Mouse (Mus musculus): ENCODE measurements around the gene Gm281. TPM values are rescaled to one million over a fixed set of nuclear protein-coding genes. Genes with fewer than 3 reads are reported as not detected.

Gm281 gene
- polyA plus RNA-seq, 1 experiment from 2014 or later: not detected

GRCm38 (mm10) chr14:13906461-13906860, 7.8 kb downstream of the Gm281 start:
- 79% methylated on average over 1 of the region's 1 CpGs for WGBS
- Histone ChIP-seq H3K4me1 (replicated peaks; ENCODE audit: control insufficient read depth, insufficient read depth, low read length) (no peaks in the 10 kb centered on the region), H3K27ac (ENCODE audit: low read depth, low read length) (no peak overlapping the region), H3K27me3 (replicated peaks; ENCODE audit: control insufficient read depth, insufficient read depth, low read length) (no peaks in the 10 kb centered on the region), H3K4me3 (ENCODE audit: low read depth, low read length) (no peak overlapping the region), H3K9ac (ENCODE audit: low read depth, low read length) (no peak overlapping the region), H3K9me3 (ENCODE audit: control insufficient read depth, low read length) (no peaks in the 10 kb centered on the region), H3K4me2 (no peak overlapping the region), H3K36me3 (ENCODE audit: control insufficient read depth, insufficient read depth, low read length) (no peaks in the 10 kb centered on the region)
- ATAC-seq (replicated peaks; ENCODE audit: low FRiP score) (no peak), DNase-seq (ENCODE audit: low spot score) (no peak)

DNA sequence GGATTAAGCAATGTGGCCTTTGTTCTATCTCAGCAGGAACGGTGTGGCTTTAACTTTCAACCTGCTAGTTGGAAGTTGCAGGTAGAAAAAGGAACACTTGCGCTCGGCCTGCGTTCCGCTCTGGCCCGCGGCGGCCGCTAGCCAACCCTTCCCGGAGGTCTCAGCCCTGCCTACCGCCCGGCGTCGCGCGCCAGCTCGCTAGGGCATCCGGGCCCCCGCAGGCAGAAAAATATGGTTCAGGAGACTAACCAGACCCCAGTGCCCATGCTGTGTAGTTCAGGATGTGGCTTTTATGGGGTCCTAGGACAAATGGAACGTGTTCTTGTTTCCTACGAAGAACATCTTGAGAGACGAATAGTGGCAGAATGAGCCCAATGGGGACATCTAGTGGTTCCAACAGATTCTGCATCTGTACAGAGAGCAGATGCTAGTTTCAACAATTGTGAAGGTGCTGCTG, 12.6 kb downstream of the Gm281 start:
- Histone ChIP-seq H3K4me2 (peak overlapping the region; percentile 82), H3K27ac (ENCODE audit: low read depth, low read length) (no peak overlapping the region), H3K9me3 (ENCODE audit: control insufficient read depth, low read length) (no peaks in the 10 kb centered on the region), H3K27me3 (replicated peaks; ENCODE audit: control insufficient read depth, insufficient read depth, low read length) (0 out of 2 replicates have a peak, but pooled peaks cover 5% of the 10 kb centered on the region), H3K4me1 (replicated peaks; ENCODE audit: control insufficient read depth, insufficient read depth, low read length) (no peaks in the 10 kb centered on the region), H3K36me3 (ENCODE audit: control insufficient read depth, insufficient read depth, low read length) (no peaks in the 10 kb centered on the region), H3K9ac (ENCODE audit: low read depth, low read length) (peak overlapping the region; percentile 64), H3K4me3 (ENCODE audit: low read depth, low read length) (peak overlapping the region; percentile 51)
- 1% methylated on average over 22 of the region's 22 CpGs for WGBS
- peak; percentile 72 for ATAC-seq (replicated peaks; ENCODE audit: low FRiP score)
- DNase-seq (ENCODE audit: low spot score): peak; percentile 54

DNA sequence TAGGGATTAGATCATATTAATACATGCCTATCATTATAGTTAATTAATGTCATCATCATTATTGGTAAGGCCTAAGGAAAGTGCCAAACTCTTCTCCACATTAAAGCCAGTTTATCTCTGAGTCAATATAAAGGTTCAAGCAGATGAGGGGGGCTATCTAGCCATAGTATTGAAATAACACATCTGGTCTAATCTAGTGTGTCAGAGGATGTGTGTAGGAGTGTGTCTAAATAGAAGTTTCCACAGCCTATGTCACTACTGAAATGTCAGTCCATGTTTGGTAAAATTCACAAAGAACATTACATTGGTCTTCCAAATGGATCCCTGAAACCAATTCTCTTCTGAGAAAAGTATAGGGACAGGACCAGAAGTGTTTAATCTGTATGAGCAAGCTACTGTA, 19.1 kb downstream of the Gm281 start:
- no peaks in the 10 kb centered on the region for H3K4me1 ChIP-seq (replicated peaks; ENCODE audit: control insufficient read depth, insufficient read depth, low read length)
- no peaks in the 10 kb centered on the region for H3K36me3 ChIP-seq (ENCODE audit: control insufficient read depth, insufficient read depth, low read length)
- H3K4me3 ChIP-seq (ENCODE audit: low read depth, low read length): no peak overlapping the region
- H3K9me3 ChIP-seq (ENCODE audit: control insufficient read depth, low read length): no peaks in the 10 kb centered on the region
- DNase-seq (ENCODE audit: low spot score) (no peak), ATAC-seq (replicated peaks; ENCODE audit: low FRiP score) (no peak)
- H3K9ac ChIP-seq (ENCODE audit: low read depth, low read length): no peak overlapping the region
- no peak overlapping the region for H3K4me2 ChIP-seq
- H3K27ac ChIP-seq (ENCODE audit: low read depth, low read length): no peak overlapping the region
- H3K27me3 ChIP-seq (replicated peaks; ENCODE audit: control insufficient read depth, insufficient read depth, low read length): no peaks in the 10 kb centered on the region

DNA sequence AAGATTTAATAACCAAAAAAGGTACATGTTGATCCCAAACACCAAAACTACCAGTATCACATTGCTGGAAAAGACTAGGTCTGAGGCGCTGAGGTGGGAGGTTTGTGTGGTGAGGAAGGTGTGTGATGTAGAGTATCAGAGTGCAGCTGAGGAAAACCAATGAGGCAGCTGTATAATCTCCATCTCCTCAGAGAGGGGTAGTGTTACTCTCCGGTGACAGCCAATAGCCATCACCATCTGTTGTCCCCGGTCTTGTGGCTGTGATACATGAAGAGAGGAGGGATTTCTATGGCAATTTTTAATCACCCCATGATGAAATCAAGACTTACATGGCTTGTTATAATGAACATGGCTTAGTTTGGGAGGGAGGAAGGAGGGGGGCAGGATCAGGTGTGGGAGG, 20.5 kb downstream of the Gm281 start:
- Histone ChIP-seq H3K9me3 (ENCODE audit: control insufficient read depth, low read length) (no peaks in the 10 kb centered on the region), H3K4me2 (no peak overlapping the region), H3K36me3 (ENCODE audit: control insufficient read depth, insufficient read depth, low read length) (no peaks in the 10 kb centered on the region), H3K27me3 (replicated peaks; ENCODE audit: control insufficient read depth, insufficient read depth, low read length) (no peaks in the 10 kb centered on the region), H3K4me3 (ENCODE audit: low read depth, low read length) (no peak overlapping the region), H3K4me1 (replicated peaks; ENCODE audit: control insufficient read depth, insufficient read depth, low read length) (no peaks in the 10 kb centered on the region), H3K27ac (ENCODE audit: low read depth, low read length) (no peak overlapping the region), H3K9ac (ENCODE audit: low read depth, low read length) (no peak overlapping the region)
- DNase-seq (ENCODE audit: low spot score) (no peak), ATAC-seq (replicated peaks; ENCODE audit: low FRiP score) (no peak)
- WGBS: 72% methylated on average over 3 of the region's 3 CpGs

DNA sequence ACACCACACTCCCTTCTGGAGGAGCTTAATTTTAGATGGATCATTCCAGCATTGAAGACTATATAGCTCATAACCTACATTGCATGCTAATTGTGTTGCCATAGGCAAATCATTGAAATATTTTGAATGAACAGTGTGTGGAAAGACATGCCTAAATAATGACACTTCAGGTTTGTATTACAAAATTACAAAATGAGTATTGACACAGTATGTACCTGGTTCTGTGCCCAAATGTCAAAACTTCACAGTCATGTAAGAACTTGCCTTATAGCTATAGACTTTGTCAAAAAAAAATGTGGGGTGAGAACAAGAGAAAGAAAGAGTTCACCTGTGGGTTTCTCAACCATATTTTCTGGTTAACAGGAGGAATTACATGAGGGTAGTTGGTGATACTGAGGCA, 52.9 kb downstream of the Gm281 start:
- no peaks in the 10 kb centered on the region for H3K4me1 ChIP-seq (replicated peaks; ENCODE audit: control insufficient read depth, insufficient read depth, low read length)
- H3K4me2 ChIP-seq: no peak overlapping the region
- DNase-seq (ENCODE audit: low spot score): no peak
- H3K27me3 ChIP-seq (replicated peaks; ENCODE audit: control insufficient read depth, insufficient read depth, low read length): no peaks in the 10 kb centered on the region
- H3K4me3 ChIP-seq (ENCODE audit: low read depth, low read length): no peak overlapping the region
- H3K27ac ChIP-seq (ENCODE audit: low read depth, low read length): no peak overlapping the region
- H3K9ac ChIP-seq (ENCODE audit: low read depth, low read length): no peak overlapping the region
- no peaks in the 10 kb centered on the region for H3K9me3 ChIP-seq (ENCODE audit: control insufficient read depth, low read length)
- H3K36me3 ChIP-seq (ENCODE audit: control insufficient read depth, insufficient read depth, low read length): no peaks in the 10 kb centered on the region
- ATAC-seq (replicated peaks; ENCODE audit: low FRiP score): no peak

DNA sequence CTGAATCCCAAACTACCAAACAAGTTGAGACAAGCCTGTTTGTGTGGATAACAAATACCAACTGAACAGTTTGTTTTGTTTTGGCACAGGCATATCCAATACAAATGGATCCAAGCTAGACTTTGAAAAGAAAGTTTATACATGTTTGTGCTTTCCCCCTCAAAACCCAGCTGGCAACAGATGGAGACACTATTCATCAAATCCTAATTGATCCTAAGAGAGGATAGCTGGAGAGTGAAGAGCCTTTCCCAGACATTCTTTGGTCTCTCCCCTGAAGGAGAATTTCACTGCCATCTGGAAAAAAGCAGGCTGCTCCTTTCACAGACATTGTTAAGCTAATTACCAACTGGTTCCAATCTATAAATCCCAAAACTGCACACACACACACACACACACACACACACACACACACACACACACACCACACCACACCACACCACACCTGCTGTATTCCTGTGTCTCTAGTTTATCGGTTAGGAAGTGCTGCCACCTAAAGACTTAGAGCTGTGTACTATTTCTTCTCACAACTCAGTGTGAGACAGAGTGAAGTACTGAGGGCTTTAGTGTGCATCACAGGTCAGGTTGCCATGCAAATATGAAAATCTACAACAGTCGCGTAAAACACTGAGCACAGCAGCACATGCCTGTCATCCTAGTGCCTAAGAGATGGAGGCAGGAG, 101.3 kb downstream of the Gm281 start:
- no peak for DNase-seq (ENCODE audit: low spot score)
- Histone ChIP-seq H3K27ac (ENCODE audit: low read depth, low read length) (no peak overlapping the region), H3K4me3 (ENCODE audit: low read depth, low read length) (no peak overlapping the region), H3K4me2 (no peak overlapping the region), H3K9me3 (ENCODE audit: control insufficient read depth, low read length) (no peaks in the 10 kb centered on the region), H3K27me3 (replicated peaks; ENCODE audit: control insufficient read depth, insufficient read depth, low read length) (no peaks in the 10 kb centered on the region), H3K9ac (ENCODE audit: low read depth, low read length) (no peak overlapping the region), H3K4me1 (replicated peaks; ENCODE audit: control insufficient read depth, insufficient read depth, low read length) (no peaks in the 10 kb centered on the region), H3K36me3 (ENCODE audit: control insufficient read depth, insufficient read depth, low read length) (no peaks in the 10 kb centered on the region)
- no peak for ATAC-seq (replicated peaks; ENCODE audit: low FRiP score)
- WGBS: 93% methylated on average over 3 of the region's 3 CpGs

DNA sequence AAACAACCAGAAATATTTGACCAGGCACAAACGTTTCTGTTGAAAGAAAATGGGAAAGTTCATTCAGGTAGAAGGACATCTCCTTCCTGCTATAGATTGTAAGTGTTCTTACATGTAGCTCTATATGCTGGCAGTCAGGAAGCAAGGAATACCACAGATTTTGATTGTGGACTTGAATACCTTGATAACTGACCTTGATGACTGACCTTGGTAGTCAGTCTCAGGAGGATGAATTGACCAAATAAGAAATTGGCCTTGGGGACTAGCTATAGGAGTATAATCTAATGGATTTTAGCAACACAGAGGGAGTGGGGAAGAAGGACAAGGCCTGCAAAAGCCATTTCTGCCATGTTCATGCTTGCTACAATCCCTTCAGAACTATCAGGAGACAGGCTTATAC, 123.8 kb downstream of the Gm281 start:
- H3K27ac ChIP-seq (ENCODE audit: low read depth, low read length): no peak overlapping the region
- no peaks in the 10 kb centered on the region for H3K4me1 ChIP-seq (replicated peaks; ENCODE audit: control insufficient read depth, insufficient read depth, low read length)
- no peak for DNase-seq (ENCODE audit: low spot score)
- no peak overlapping the region for H3K9ac ChIP-seq (ENCODE audit: low read depth, low read length)
- 32% methylated on average over 1 of the region's 1 CpGs for WGBS
- no peak overlapping the region for H3K4me3 ChIP-seq (ENCODE audit: low read depth, low read length)
- no peaks in the 10 kb centered on the region for H3K9me3 ChIP-seq (ENCODE audit: control insufficient read depth, low read length)
- no peak for ATAC-seq (replicated peaks; ENCODE audit: low FRiP score)
- H3K27me3 ChIP-seq (replicated peaks; ENCODE audit: control insufficient read depth, insufficient read depth, low read length): no peaks in the 10 kb centered on the region
- no peak overlapping the region for H3K4me2 ChIP-seq
- H3K36me3 ChIP-seq (ENCODE audit: control insufficient read depth, insufficient read depth, low read length): no peaks in the 10 kb centered on the region

GRCm38 (mm10) chr14:13790001-13790400, 124.3 kb downstream of the Gm281 start:
- ATAC-seq (replicated peaks; ENCODE audit: low FRiP score) (no peak), DNase-seq (ENCODE audit: low spot score) (no peak)
- no peak overlapping the region for H3K9ac ChIP-seq (ENCODE audit: low read depth, low read length)
- no peaks in the 10 kb centered on the region for H3K36me3 ChIP-seq (ENCODE audit: control insufficient read depth, insufficient read depth, low read length)
- H3K4me1 ChIP-seq (replicated peaks; ENCODE audit: control insufficient read depth, insufficient read depth, low read length): no peaks in the 10 kb centered on the region
- no peak overlapping the region for H3K4me3 ChIP-seq (ENCODE audit: low read depth, low read length)
- 19% methylated on average over 1 of the region's 1 CpGs for WGBS
- H3K27ac ChIP-seq (ENCODE audit: low read depth, low read length): no peak overlapping the region
- no peak overlapping the region for H3K4me2 ChIP-seq
- H3K9me3 ChIP-seq (ENCODE audit: control insufficient read depth, low read length): no peaks in the 10 kb centered on the region
- H3K27me3 ChIP-seq (replicated peaks; ENCODE audit: control insufficient read depth, insufficient read depth, low read length): no peaks in the 10 kb centered on the region

DNA sequence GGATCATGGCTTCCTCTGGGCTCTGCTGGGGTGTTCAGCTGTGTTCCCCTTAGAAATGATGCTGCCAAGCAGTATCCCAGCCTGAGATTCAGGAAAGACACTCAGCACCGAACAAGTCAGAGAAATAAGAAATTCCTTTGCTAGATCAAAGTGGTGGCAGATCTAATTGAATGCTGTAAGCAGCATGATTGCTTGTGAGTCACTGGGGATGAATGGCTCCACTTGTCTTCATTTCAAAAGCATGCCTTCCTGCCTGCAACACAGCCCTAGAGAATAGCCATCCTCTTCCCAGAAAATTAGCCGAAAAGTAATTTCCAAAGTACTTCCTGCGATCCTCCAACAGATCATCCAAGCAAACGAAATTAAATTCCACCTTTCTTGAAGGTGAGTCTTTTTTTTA, 131.3 kb downstream of the Gm281 start:
- no peaks in the 10 kb centered on the region for H3K27me3 ChIP-seq (replicated peaks; ENCODE audit: control insufficient read depth, insufficient read depth, low read length)
- WGBS: 72% methylated on average over 4 of the region's 4 CpGs
- H3K4me3 ChIP-seq (ENCODE audit: low read depth, low read length): no peak overlapping the region
- H3K4me1 ChIP-seq (replicated peaks; ENCODE audit: control insufficient read depth, insufficient read depth, low read length): no peaks in the 10 kb centered on the region
- DNase-seq (ENCODE audit: low spot score) (no peak), ATAC-seq (replicated peaks; ENCODE audit: low FRiP score) (no peak)
- no peaks in the 10 kb centered on the region for H3K36me3 ChIP-seq (ENCODE audit: control insufficient read depth, insufficient read depth, low read length)
- H3K9ac ChIP-seq (ENCODE audit: low read depth, low read length): no peak overlapping the region
- no peak overlapping the region for H3K27ac ChIP-seq (ENCODE audit: low read depth, low read length)
- no peak overlapping the region for H3K4me2 ChIP-seq
- no peaks in the 10 kb centered on the region for H3K9me3 ChIP-seq (ENCODE audit: control insufficient read depth, low read length)

Measured in liver, embryonic 11.5 days (tissue).